Mouse (Mus musculus) liver, embryonic 12.5 days (tissue): ENCODE results near the gene Ap2b1. TPM values are rescaled to one million over a fixed set of nuclear protein-coding genes. Genes with fewer than 3 reads are reported as not detected.

ENCODE experiments used
- ATAC-seq: fragments of 200-750 bp; cut with Nextera tagmentation; 2 replicates; pipeline ENCODE4 v1.8.0; 2017; ENCODE audit warnings: moderate number of reproducible peaks, mild to moderate bottlenecking, moderate library complexity
- H3K27ac ChIP-seq: fragments of 300-500 bp; sonication (generic); 2 replicates; pipeline ENCODE4 v1.5.1; 2016; ENCODE audit warnings: mild to moderate bottlenecking
- H3K27me3 ChIP-seq: fragments of 300-500 bp; sonication (generic); replicated peaks from 2 replicates; pipeline ENCODE4 v1.6.1; 2016; ENCODE audit warnings: mild to moderate bottlenecking, moderate library complexity
- H3K36me3 ChIP-seq: fragments of 300-500 bp; sonication (generic); 2 replicates; pipeline ENCODE4 v1.6.1; 2016; ENCODE audit warnings: mild to moderate bottlenecking, moderate library complexity
- H3K4me1 ChIP-seq: fragments of 300-500 bp; sonication (generic); 2 replicates; pipeline ENCODE4 v1.6.1; 2016
- H3K4me2 ChIP-seq: fragments of 300-500 bp; sonication (generic); 2 replicates; pipeline ENCODE4 v1.6.1; 2016; ENCODE audit warnings: mild to moderate bottlenecking, moderate library complexity
- H3K4me3 ChIP-seq: fragments of 300-500 bp; sonication (generic); 2 replicates; pipeline ENCODE4 v1.5.1; 2016; ENCODE audit warnings: mild to moderate bottlenecking, moderate library complexity
- H3K9ac ChIP-seq: fragments of 300-500 bp; sonication (generic); 2 replicates; pipeline ENCODE4 v1.6.1; 2016; ENCODE audit warnings: mild to moderate bottlenecking, moderate library complexity
- H3K9me3 ChIP-seq: fragments of 300-500 bp; sonication (generic); replicated peaks from 2 replicates; pipeline ENCODE4 v1.6.1; 2016; ENCODE audit warnings: mild to moderate bottlenecking, moderate library complexity
- whole genome bisulfite sequencing: fragments of 180-500 bp; shearing (Covaris S2); methylation state at CpG from one replicate; pipeline ENCODE4 v1.1.7; 2016; ENCODE audit not compliant: insufficient replicate concordance; 5-methylcytosine and 5-hydroxymethylcytosine counted together
- polyA plus RNA-seq: library from polyadenylated mRNA; unstranded; fragments of >200 nt; fragmentation: Nextera tagmentation; extraction: Ambion mirVana; gene quantifications from 2 replicates; pipeline ENCODE4 v1.2.1, GENCODE M21; 2016

Ap2b1 gene
- polyA plus RNA-seq, 1 experiment from 2014 or later: 32.8 TPM

- 36% methylated on average over 8 of the region's 8 CpGs for WGBS
These were observed 109.4 kb downstream of the Ap2b1 start for GRCm38 (mm10) chr11:83408242-83408641.

GRCm38 (mm10) chr11:83409087-83409754 is 110.4 kb downstream of the Ap2b1 start, which contains the start of gene Rasl10b:
Gene Rasl10b (plus strand): TSS chr11:83409137.
- peak; percentile 54; the same call in 1 of the 2 replicates for ATAC-seq
- Histone ChIP-seq H3K27ac (no peak within 1 kb of the TSS), H3K4me1 (peaks cover 11% of the 10 kb centered on the region; the same call in 1 of the 2 replicates), H3K4me3 (peak within 1 kb of the TSS; percentile 62), H3K9me3 (no peaks in the 10 kb centered on the region), H3K9ac (peak within 1 kb of the TSS; percentile 53), H3K36me3 (peaks cover 5% of the 10 kb centered on the region), H3K4me2 (peak within 1 kb of the TSS; percentile 65), H3K27me3 (peaks cover 69% of the 10 kb centered on the region)
- WGBS: 4% methylated on average over 28 of the region's 44 CpGs

More at GRCm38 (mm10) chr11:83408242-83408641, 109.4 kb downstream of the Ap2b1 start:
- no peak for ATAC-seq
- Histone ChIP-seq H3K9me3 (no peaks in the 10 kb centered on the region), H3K27ac (no peak overlapping the region), H3K36me3 (peaks cover 15% of the 10 kb centered on the region), H3K9ac (no peak overlapping the region), H3K27me3 (peaks cover 66% of the 10 kb centered on the region), H3K4me2 (no peak overlapping the region), H3K4me3 (no peak overlapping the region), H3K4me1 (peaks cover 11% of the 10 kb centered on the region; the same call in 1 of the 2 replicates)

- H3K36me3 ChIP-seq: no peaks in the 10 kb centered on the region
- peaks cover 11% of the 10 kb centered on the region; the same call in 1 of the 2 replicates for H3K4me1 ChIP-seq
- no peak overlapping the region for H3K27ac ChIP-seq
- H3K4me2 ChIP-seq: peak overlapping the region; percentile 65
- H3K9me3 ChIP-seq: no peaks in the 10 kb centered on the region
- H3K4me3 ChIP-seq: peak overlapping the region; percentile 62
- 0 out of 2 replicates have a peak, but pooled peaks have one; percentile 32 for ATAC-seq
- H3K27me3 ChIP-seq: peaks cover 69% of the 10 kb centered on the region
- 4% methylated on average over 24 of the region's 40 CpGs for WGBS
- H3K9ac ChIP-seq: peak overlapping the region; percentile 53
These were observed 111.0 kb downstream of the Ap2b1 start for GRCm38 (mm10) chr11:83409792-83410291.

- no peak overlapping the region for H3K27ac ChIP-seq
- no peak for ATAC-seq
- H3K4me3 ChIP-seq: peak overlapping the region; percentile 62; the same call in 1 of the 2 replicates
These were observed 111.7 kb downstream of the Ap2b1 start for GRCm38 (mm10) chr11:83410510-83410909.

GRCm38 (mm10) chr11:83417080-83417479 is 118.3 kb downstream of the Ap2b1 start:
- H3K4me1 ChIP-seq: peaks cover 6% of the 10 kb centered on the region; the same call in 1 of the 2 replicates
- no peak overlapping the region for H3K9ac ChIP-seq
- WGBS: 10% methylated on average over 5 of the region's 5 CpGs
- no peaks in the 10 kb centered on the region for H3K36me3 ChIP-seq
- H3K27ac ChIP-seq: no peak overlapping the region
- ATAC-seq: no peak
- peaks cover 81% of the 10 kb centered on the region for H3K27me3 ChIP-seq
- no peak overlapping the region for H3K4me3 ChIP-seq
- no peaks in the 10 kb centered on the region for H3K9me3 ChIP-seq
- H3K4me2 ChIP-seq: no peak overlapping the region

More at GRCm38 (mm10) chr11:83410510-83410909, 111.7 kb downstream of the Ap2b1 start:
- Histone ChIP-seq H3K4me2 (0 out of 2 replicates have a peak overlapping the region, but pooled peaks have one; percentile 65), H3K9ac (no peak overlapping the region), H3K4me1 (peaks cover 11% of the 10 kb centered on the region; the same call in 1 of the 2 replicates), H3K36me3 (no peaks in the 10 kb centered on the region), H3K27me3 (peaks cover 70% of the 10 kb centered on the region), H3K9me3 (no peaks in the 10 kb centered on the region)
- 46% methylated on average over 6 of the region's 6 CpGs for WGBS

- H3K9ac ChIP-seq: no peak overlapping the region
- ATAC-seq: no peak
- WGBS: 70% methylated on average over 7 of the region's 7 CpGs
- H3K4me3 ChIP-seq: no peak overlapping the region
- H3K4me1 ChIP-seq: peaks cover 6% of the 10 kb centered on the region; the same call in 1 of the 2 replicates
- H3K36me3 ChIP-seq: no peaks in the 10 kb centered on the region
- peaks cover 78% of the 10 kb centered on the region for H3K27me3 ChIP-seq
- H3K9me3 ChIP-seq: no peaks in the 10 kb centered on the region
- H3K4me2 ChIP-seq: no peak overlapping the region
- no peak overlapping the region for H3K27ac ChIP-seq
These were observed 118.9 kb downstream of the Ap2b1 start for GRCm38 (mm10) chr11:83417708-83418107.

- Histone ChIP-seq H3K36me3 (no peaks in the 10 kb centered on the region), H3K9ac (no peak overlapping the region), H3K27ac (no peak overlapping the region), H3K27me3 (peaks cover 73% of the 10 kb centered on the region), H3K4me1 (peaks cover 6% of the 10 kb centered on the region; the same call in 1 of the 2 replicates), H3K9me3 (no peaks in the 10 kb centered on the region), H3K4me3 (no peak overlapping the region), H3K4me2 (peak overlapping the region; percentile 10; the same call in 1 of the 2 replicates)
- ATAC-seq: no peak
- WGBS: 5% methylated on average over 38 of the region's 38 CpGs
These were observed 119.7 kb downstream of the Ap2b1 start for GRCm38 (mm10) chr11:83418566-83418965.

GRCm38 (mm10) chr11:83420338-83420737 is 121.5 kb downstream of the Ap2b1 start:
- 32% methylated on average over 4 of the region's 4 CpGs for WGBS
- no peaks in the 10 kb centered on the region for H3K9me3 ChIP-seq
- H3K4me2 ChIP-seq: no peak overlapping the region
- no peak overlapping the region for H3K4me3 ChIP-seq
- peaks cover 75% of the 10 kb centered on the region for H3K27me3 ChIP-seq
- no peak overlapping the region for H3K9ac ChIP-seq
- ATAC-seq: no peak
- no peak overlapping the region for H3K27ac ChIP-seq
- peaks cover 6% of the 10 kb centered on the region; the same call in 1 of the 2 replicates for H3K4me1 ChIP-seq
- H3K36me3 ChIP-seq: no peaks in the 10 kb centered on the region

- no peak overlapping the region for H3K4me2 ChIP-seq
- no peak overlapping the region for H3K27ac ChIP-seq
- no peak; the same call in 1 of the 2 replicates for ATAC-seq
- no peaks in the 10 kb centered on the region for H3K36me3 ChIP-seq
- peaks cover 76% of the 10 kb centered on the region for H3K27me3 ChIP-seq
- no peak overlapping the region for H3K9ac ChIP-seq
- no peak overlapping the region for H3K4me3 ChIP-seq
- 3% methylated on average over 9 of the region's 9 CpGs for WGBS
- H3K4me1 ChIP-seq: peaks cover 6% of the 10 kb centered on the region; the same call in 1 of the 2 replicates
- H3K9me3 ChIP-seq: no peaks in the 10 kb centered on the region
These were observed 122.5 kb downstream of the Ap2b1 start for GRCm38 (mm10) chr11:83421305-83421704.

- H3K27ac ChIP-seq: no peak overlapping the region
- H3K9ac ChIP-seq: no peak overlapping the region
- H3K4me3 ChIP-seq: no peak overlapping the region
- H3K9me3 ChIP-seq: no peaks in the 10 kb centered on the region
- ATAC-seq: no peak
- 6% methylated on average over 8 of the region's 8 CpGs for WGBS
- 0 out of 2 replicates have a peak, but pooled peaks cover 7% of the 10 kb centered on the region for H3K4me1 ChIP-seq
- H3K27me3 ChIP-seq: peaks cover 76% of the 10 kb centered on the region
- H3K4me2 ChIP-seq: no peak overlapping the region
- no peaks in the 10 kb centered on the region for H3K36me3 ChIP-seq
These were observed 125.9 kb downstream of the Ap2b1 start for GRCm38 (mm10) chr11:83424681-83425080.

GRCm38 (mm10) chr11:83426964-83427363 is 128.1 kb downstream of the Ap2b1 start:
- Histone ChIP-seq H3K27me3 (peaks cover 70% of the 10 kb centered on the region), H3K4me3 (no peak overlapping the region), H3K9me3 (no peaks in the 10 kb centered on the region), H3K36me3 (no peaks in the 10 kb centered on the region), H3K9ac (no peak overlapping the region), H3K4me1 (0 out of 2 replicates have a peak, but pooled peaks cover 7% of the 10 kb centered on the region), H3K4me2 (peak overlapping the region; percentile 31), H3K27ac (no peak overlapping the region)
- 7% methylated on average over 17 of the region's 17 CpGs for WGBS
- peak; percentile 49; the same call in 1 of the 2 replicates for ATAC-seq

GRCm38 (mm10) chr11:83429355-83429754 is 130.5 kb downstream of the Ap2b1 start, which contains the start of gene Gas2l2:
Gene Gas2l2 (minus strand): TSS chr11:83429455.
- H3K27me3 ChIP-seq: peaks cover 71% of the 10 kb centered on the region
- H3K9me3 ChIP-seq: no peaks in the 10 kb centered on the region
- H3K4me2 ChIP-seq: no peak within 1 kb of the TSS
- no peaks in the 10 kb centered on the region for H3K36me3 ChIP-seq
- 50% methylated on average over 5 of the region's 5 CpGs for WGBS
- H3K4me3 ChIP-seq: no peak within 1 kb of the TSS
- H3K4me1 ChIP-seq: 0 out of 2 replicates have a peak, but pooled peaks cover 7% of the 10 kb centered on the region
- ATAC-seq: no peak
- H3K27ac ChIP-seq: no peak within 1 kb of the TSS
- H3K9ac ChIP-seq: no peak within 1 kb of the TSS
